ENCODE assay signal across 23 mouse cellular contexts in the genomic region with DNA sequence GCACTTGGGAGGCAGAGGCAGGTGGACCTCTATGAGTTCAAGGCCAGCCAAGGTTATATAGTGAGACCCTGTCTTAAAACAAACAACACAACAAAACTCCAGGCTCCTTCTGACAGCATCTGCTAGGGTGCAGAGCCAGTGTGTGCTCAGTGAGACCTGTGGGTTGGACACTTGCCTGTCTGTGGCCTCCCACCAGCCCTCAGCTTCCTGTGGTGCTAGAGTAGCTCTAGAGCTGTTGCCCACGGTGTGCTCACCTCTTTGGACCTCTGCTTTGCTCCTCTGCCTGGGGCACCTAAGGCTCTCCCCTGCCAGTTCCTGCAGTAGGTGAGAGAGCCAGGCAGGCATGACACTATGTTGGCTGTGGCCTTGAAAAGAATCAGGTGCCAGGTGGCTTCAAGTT. TPM values are rescaled to one million over a fixed set of nuclear protein-coding genes. Genes with fewer than 3 reads are reported as not detected.
"Had no signal": no experiment of that assay in that cellular context is flagged by ENCODE, and none has a peak within 500 bp of the region (broad histone marks: within the 10 kb centered on the region; RNA-seq: fewer than 3 reads in every experiment).

No protein-coding gene starts in this region.

- H3K4me1 ChIP-seq: liver, embryonic 15.5 days had no signal

- ATAC-seq: intestine, postnatal 0 days; liver, embryonic 12.5 days; midbrain, embryonic 15.5 days had no signal

- H3K36me3 ChIP-seq: limb, embryonic 10.5 days; limb, embryonic 13.5 days; liver, embryonic 12.5 days; liver, embryonic 15.5 days; lung, embryonic 15.5 days; midbrain, embryonic 12.5 days; midbrain, embryonic 15.5 days had no signal

- H3K9me3 ChIP-seq: limb, embryonic 10.5 days; limb, embryonic 13.5 days; liver, embryonic 12.5 days; liver, embryonic 15.5 days; lung, embryonic 15.5 days; midbrain, embryonic 12.5 days; midbrain, embryonic 15.5 days had no signal

- H3K4me2 ChIP-seq: limb, embryonic 13.5 days; liver, embryonic 12.5 days; liver, embryonic 15.5 days; lung, embryonic 15.5 days; midbrain, embryonic 12.5 days; midbrain, embryonic 15.5 days had no signal

- H3K27me3 ChIP-seq: limb, embryonic 13.5 days; liver, embryonic 12.5 days; lung, embryonic 15.5 days; midbrain, embryonic 15.5 days had no signal

- H3K9ac ChIP-seq: limb, embryonic 13.5 days; liver, embryonic 12.5 days; liver, embryonic 15.5 days; lung, embryonic 15.5 days; midbrain, embryonic 12.5 days; midbrain, embryonic 15.5 days had no signal

- H3K27ac ChIP-seq: kidney, postnatal 0 days; limb, embryonic 10.5 days; limb, embryonic 13.5 days; liver, embryonic 12.5 days; liver, embryonic 15.5 days; lung, embryonic 15.5 days; midbrain, embryonic 12.5 days; midbrain, embryonic 15.5 days; stomach, postnatal 0 days had no signal

- H3K4me3 ChIP-seq: limb, embryonic 10.5 days; limb, embryonic 13.5 days; liver, embryonic 12.5 days; liver, embryonic 15.5 days; lung, embryonic 15.5 days; midbrain, embryonic 12.5 days; midbrain, embryonic 15.5 days had no signal

- DNase-seq: kidney, adult 2 months; kidney, postnatal 25 days; liver; lung, adult 18-20 months; lung, postnatal 10 days; lung, postnatal 36 days; right cerebral cortex, adult 18-20 months; right cerebral cortex, postnatal 14 days; right cerebral cortex, postnatal 4 days; thymus, adult 2 months; thymus, postnatal 14 days; thymus, postnatal 4 days had no signal

RNA-seq across cellular contexts. Expression of gene Dpysl4, which starts 58.0 kb away (rescaled TPM):
- total RNA-seq: megakaryocyte-erythroid progenitor cell, adult 5-6 weeks had no signal
